Mouse (Mus musculus): ENCODE measurements around the gene Fancg.

- TF ChIP-seq POLR2A (IDR thresholded peaks at IDR 0.05; ENCODE audit: borderline replicate concordance, insufficient read depth, low read length), result no peak
- peak; percentile 53; the same call in 1 of the 2 replicates for TF ChIP-seq CTCF (IDR thresholded peaks at IDR 0.05; ENCODE audit: borderline replicate concordance, insufficient read depth, low read depth, low read length)
Measured at GRCm38 (mm10) chr4:43052627-43053026, 42.3 kb upstream of the Fancg start.

Data from cerebellum, adult 2 months (tissue).